Mouse (Mus musculus): ENCODE results near the gene Bmp10. TPM values are rescaled to one million over a fixed set of nuclear protein-coding genes. Genes with fewer than 3 reads are reported as not detected.

Bmp10 gene
- 0.34 and 0.36 TPM in 2 replicates for polyA plus RNA-seq (2015; fragmentation: Nextera tagmentation; extraction: Ambion mirVana)

DNA sequence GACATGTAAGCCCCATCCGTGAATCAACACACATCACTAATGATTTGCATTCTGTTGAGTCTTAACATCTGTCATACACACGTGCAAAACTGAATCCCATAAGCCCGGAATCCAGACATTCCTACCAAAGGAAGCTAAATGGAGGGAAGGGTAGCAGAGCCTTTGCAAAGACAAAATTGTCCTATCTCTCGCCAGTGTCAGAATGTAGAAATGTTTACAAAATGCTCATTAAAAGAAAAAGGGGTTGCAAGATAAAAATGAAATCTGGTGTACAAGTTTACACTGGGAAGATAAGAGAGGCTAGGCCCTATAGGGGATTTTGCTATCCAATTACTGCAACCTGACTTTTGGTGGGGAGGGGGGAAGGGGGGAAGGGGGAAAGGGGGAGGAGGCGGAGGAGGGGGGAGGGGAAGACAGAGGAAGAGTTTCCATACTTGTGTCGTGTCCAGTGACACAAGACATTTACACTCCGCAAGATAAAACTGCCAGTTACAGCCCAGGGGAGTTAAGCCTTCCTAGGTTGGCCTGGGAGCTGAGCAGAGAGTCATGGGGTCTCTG is at the start of gene Bmp10:
Bmp10 (plus strand) TSS at position 508 of the 558 bp plus-strand sequence.
- WGBS (ENCODE audit: insufficient replicate concordance), result 63% methylated on average over 7 of the region's 7 CpGs
- DNase-seq, result no peak
- Histone ChIP-seq H3K27ac (ENCODE audit: low read depth) (peak within 1 kb of the TSS; percentile 52; the same call in 1 of the 2 replicates), H3K4me2 (ENCODE audit: low read depth, low read length) (no peak within 1 kb of the TSS), H3K36me3 (replicated peaks; ENCODE audit: insufficient read depth, low read length) (no peaks in the 10 kb centered on the region), H3K4me3 (ENCODE audit: low read depth, low read length) (no peak within 1 kb of the TSS), H3K27me3 (ENCODE audit: insufficient read depth, low read length) (no peaks in the 10 kb centered on the region), H3K9me3 (ENCODE audit: low read length) (no peaks in the 10 kb centered on the region), H3K4me1 (ENCODE audit: insufficient read depth) (no peaks in the 10 kb centered on the region), H3K9ac (replicated peaks) (no peak within 1 kb of the TSS)
- no peak for TF ChIP-seq EP300 (IDR thresholded peaks at IDR 0.05; ENCODE audit: low read depth)
- TF ChIP-seq CTCF (IDR thresholded peaks at IDR 0.05; ENCODE audit: low read depth), result no peak
- ATAC-seq, result no peak

- no peak overlapping the region for H3K9ac ChIP-seq (replicated peaks)
- ATAC-seq, result no peak
- no peak overlapping the region for H3K4me3 ChIP-seq (ENCODE audit: low read depth, low read length)
- H3K27me3 ChIP-seq (ENCODE audit: insufficient read depth, low read length), result 0 out of 2 replicates have a peak, but pooled peaks cover 6% of the 10 kb centered on the region
- no peak overlapping the region for H3K27ac ChIP-seq (ENCODE audit: low read depth)
- no peaks in the 10 kb centered on the region for H3K36me3 ChIP-seq (replicated peaks; ENCODE audit: insufficient read depth, low read length)
- no peak for DNase-seq
- peaks cover 5% of the 10 kb centered on the region; the same call in 1 of the 2 replicates for H3K4me1 ChIP-seq (ENCODE audit: insufficient read depth)
- no peak for TF ChIP-seq EP300 (IDR thresholded peaks at IDR 0.05; ENCODE audit: low read depth)
- TF ChIP-seq CTCF (IDR thresholded peaks at IDR 0.05; ENCODE audit: low read depth), result peak; percentile 51
- no peaks in the 10 kb centered on the region for H3K9me3 ChIP-seq (ENCODE audit: low read length)
- WGBS (ENCODE audit: insufficient replicate concordance), result 15% methylated on average over 24 of the region's 24 CpGs
- H3K4me2 ChIP-seq (ENCODE audit: low read depth, low read length), result peak overlapping the region; percentile 63
Measured at GRCm38 (mm10) chr6:87383926-87384691, 44.7 kb upstream of the Bmp10 start.

GRCm38 (mm10) chr6:87384761-87385160 is 44.0 kb upstream of the Bmp10 start:
- no peaks in the 10 kb centered on the region for H3K9me3 ChIP-seq (ENCODE audit: low read length)
- peak overlapping the region; percentile 63 for H3K4me2 ChIP-seq (ENCODE audit: low read depth, low read length)
- no peak overlapping the region for H3K4me3 ChIP-seq (ENCODE audit: low read depth, low read length)
- WGBS (ENCODE audit: insufficient replicate concordance), result 42% methylated on average over 6 of the region's 6 CpGs
- no peak for DNase-seq
- TF ChIP-seq EP300 (IDR thresholded peaks at IDR 0.05; ENCODE audit: low read depth) (no peak), CTCF (IDR thresholded peaks at IDR 0.05; ENCODE audit: low read depth) (no peak)
- H3K4me1 ChIP-seq (ENCODE audit: insufficient read depth), result peaks cover 10% of the 10 kb centered on the region; the same call in 1 of the 2 replicates
- no peak overlapping the region for H3K27ac ChIP-seq (ENCODE audit: low read depth)
- no peak for ATAC-seq
- H3K27me3 ChIP-seq (ENCODE audit: insufficient read depth, low read length), result 0 out of 2 replicates have a peak, but pooled peaks cover 6% of the 10 kb centered on the region
- no peak overlapping the region for H3K9ac ChIP-seq (replicated peaks)
- no peaks in the 10 kb centered on the region for H3K36me3 ChIP-seq (replicated peaks; ENCODE audit: insufficient read depth, low read length)

DNA sequence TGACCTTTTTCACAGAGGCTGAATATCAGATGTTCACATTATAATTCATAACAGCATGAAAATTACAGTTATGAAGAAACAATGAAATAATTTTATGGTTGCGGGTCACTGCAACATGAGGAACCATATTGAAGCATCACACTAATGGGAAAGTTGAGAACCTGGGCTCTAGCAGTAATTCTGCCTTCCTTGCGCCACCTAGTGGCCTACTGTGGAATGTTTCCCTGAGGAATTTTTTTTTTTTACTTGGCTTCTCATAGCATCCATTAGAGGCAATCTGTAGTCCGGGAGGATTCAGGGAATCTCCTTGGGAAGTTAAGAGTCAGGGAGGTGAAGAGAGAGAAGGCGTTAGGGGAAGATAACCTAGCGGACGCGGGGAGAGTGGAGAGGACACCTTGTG is 42.6 kb upstream of the Bmp10 start:
- WGBS (ENCODE audit: insufficient replicate concordance), result 15% methylated on average over 7 of the region's 7 CpGs
- H3K27ac ChIP-seq (ENCODE audit: low read depth), result no peak overlapping the region

GRCm38 (mm10) chr6:87386681-87387080 is 42.1 kb upstream of the Bmp10 start:
- H3K4me2 ChIP-seq (ENCODE audit: low read depth, low read length), result no peak overlapping the region
- H3K36me3 ChIP-seq (replicated peaks; ENCODE audit: insufficient read depth, low read length), result no peaks in the 10 kb centered on the region
- peaks cover 14% of the 10 kb centered on the region for H3K4me1 ChIP-seq (ENCODE audit: insufficient read depth)
- WGBS (ENCODE audit: insufficient replicate concordance), result 74% methylated on average over 10 of the region's 10 CpGs
- TF ChIP-seq CTCF (IDR thresholded peaks at IDR 0.05; ENCODE audit: low read depth) (no peak), EP300 (IDR thresholded peaks at IDR 0.05; ENCODE audit: low read depth) (no peak)
- no peak overlapping the region for H3K4me3 ChIP-seq (ENCODE audit: low read depth, low read length)
- DNase-seq, result no peak
- H3K27ac ChIP-seq (ENCODE audit: low read depth), result no peak overlapping the region
- H3K27me3 ChIP-seq (ENCODE audit: insufficient read depth, low read length), result 0 out of 2 replicates have a peak, but pooled peaks cover 6% of the 10 kb centered on the region
- H3K9me3 ChIP-seq (ENCODE audit: low read length), result no peaks in the 10 kb centered on the region
- no peak overlapping the region for H3K9ac ChIP-seq (replicated peaks)
- ATAC-seq, result no peak

More for the DNA sequence above, 42.6 kb upstream of the Bmp10 start:
- DNase-seq, result peak; percentile 70
- no peaks in the 10 kb centered on the region for H3K9me3 ChIP-seq (ENCODE audit: low read length)
- no peaks in the 10 kb centered on the region for H3K36me3 ChIP-seq (replicated peaks; ENCODE audit: insufficient read depth, low read length)
- TF ChIP-seq EP300 (IDR thresholded peaks at IDR 0.05; ENCODE audit: low read depth) (no peak), CTCF (IDR thresholded peaks at IDR 0.05; ENCODE audit: low read depth) (peak; percentile 89)
- ATAC-seq, result no peak
- H3K4me3 ChIP-seq (ENCODE audit: low read depth, low read length), result no peak overlapping the region
- H3K9ac ChIP-seq (replicated peaks), result no peak overlapping the region
- H3K27me3 ChIP-seq (ENCODE audit: insufficient read depth, low read length), result 0 out of 2 replicates have a peak, but pooled peaks cover 6% of the 10 kb centered on the region
- no peak overlapping the region for H3K4me2 ChIP-seq (ENCODE audit: low read depth, low read length)
- H3K4me1 ChIP-seq (ENCODE audit: insufficient read depth), result peaks cover 14% of the 10 kb centered on the region

- no peak for ATAC-seq
- TF ChIP-seq EP300 (IDR thresholded peaks at IDR 0.05; ENCODE audit: low read depth) (no peak), CTCF (IDR thresholded peaks at IDR 0.05; ENCODE audit: low read depth) (no peak)
- Histone ChIP-seq H3K4me3 (ENCODE audit: low read depth, low read length) (no peak within 1 kb of the TSS), H3K27ac (ENCODE audit: low read depth) (no peak within 1 kb of the TSS), H3K9ac (replicated peaks) (no peak within 1 kb of the TSS), H3K36me3 (replicated peaks; ENCODE audit: insufficient read depth, low read length) (no peaks in the 10 kb centered on the region), H3K4me2 (ENCODE audit: low read depth, low read length) (no peak within 1 kb of the TSS), H3K9me3 (ENCODE audit: low read length) (no peaks in the 10 kb centered on the region), H3K4me1 (ENCODE audit: insufficient read depth) (peaks cover 22% of the 10 kb centered on the region), H3K27me3 (ENCODE audit: insufficient read depth, low read length) (no peaks in the 10 kb centered on the region)
- no peak for DNase-seq
- WGBS (ENCODE audit: insufficient replicate concordance), result 36% methylated on average over 7 of the region's 7 CpGs
Measured at GRCm38 (mm10) chr6:87388877-87389276, 39.9 kb upstream of the Bmp10 start, which contains the start of gene Gkn3. Gene Gkn3, minus strand, starts transcription at chr6:87388935.

Measured in liver, postnatal 0 days (tissue).